Mouse (Mus musculus) hindbrain, postnatal 0 days (tissue): ENCODE results near the gene Ticam1. TPM values are rescaled to one million over a fixed set of nuclear protein-coding genes. Genes with fewer than 3 reads are reported as not detected.

Experiments used
- ATAC-seq: fragments of 200-750 bp; cut with Nextera tagmentation; 2 replicates; pipeline ENCODE4 v1.8.0; 2017; ENCODE audit warnings: mild to moderate bottlenecking, moderate TSS enrichment, moderate library complexity
- DNase-seq: peaks from one replicate; pipeline ENCODE4 v3.0.0-alpha.2; 2015; ENCODE audit warnings: low spot score
- H3K27ac ChIP-seq: fragments of 300-500 bp; sonication (generic); 2 replicates; pipeline ENCODE4 v1.5.1; 2014; ENCODE audit warnings: mild to moderate bottlenecking
- H3K27me3 ChIP-seq: fragments of 300-500 bp; sonication (generic); 2 replicates; pipeline ENCODE4 v1.6.1; 2014; ENCODE audit warnings: low read length, mixed read lengths; ENCODE audit not compliant: insufficient read depth
- H3K36me3 ChIP-seq: fragments of 300-500 bp; sonication (generic); 2 replicates; pipeline ENCODE4 v1.6.1; 2014; ENCODE audit warnings: low read length, mixed read lengths; ENCODE audit not compliant: insufficient read depth
- H3K4me1 ChIP-seq: fragments of 300-500 bp; sonication (generic); 2 replicates; pipeline ENCODE4 v1.6.1; 2014; ENCODE audit warnings: antibody characterized with exemption, low read length, mixed read lengths; ENCODE audit not compliant: insufficient read depth
- H3K4me2 ChIP-seq: fragments of 300-500 bp; sonication (generic); 2 replicates; pipeline ENCODE4 v1.6.1; 2014; ENCODE audit warnings: low read depth, mild to moderate bottlenecking, low read length, moderate library complexity, mixed read lengths
- H3K4me3 ChIP-seq: fragments of 300-500 bp; sonication (generic); 2 replicates; pipeline ENCODE4 v1.5.1; 2014; ENCODE audit warnings: low read length
- H3K9ac ChIP-seq: fragments of 300-500 bp; sonication (generic); replicated peaks from 2 replicates; pipeline ENCODE4 v1.6.1; 2014; ENCODE audit warnings: mild to moderate bottlenecking, low read length, moderate library complexity, mixed read lengths
- H3K9me3 ChIP-seq: fragments of 300-500 bp; sonication (generic); 2 replicates; pipeline ENCODE4 v1.6.1; 2016; ENCODE audit warnings: low read length, mixed read lengths
- CTCF ChIP-seq: IDR thresholded peaks from 2 replicates; pipeline ENCODE4 v1.5.1; 2016; ENCODE audit warnings: antibody characterized with exemption, control low read depth, low read depth
- WGBS: fragments of 180-500 bp; shearing (Covaris S2); extraction: QIAGEN DNeasy Blood & Tissue Kit; methylation state at CpG from one replicate; pipeline ENCODE4 v1.1.7; 2014; 5-methylcytosine and 5-hydroxymethylcytosine counted together
- polyA plus RNA-seq: library from polyadenylated mRNA; unstranded; fragments of >200 nt; fragmentation: Nextera tagmentation; extraction: Ambion mirVana; gene quantifications from 2 replicates; pipeline ENCODE4 v1.2.1, GENCODE M21; 2015
- total RNA-seq: library from RNA; depleted of rRNA; stranded (reverse); fragments of >200 nt; gene quantifications from 2 replicates; pipeline ENCODE4 v1.2.3, GENCODE M21; 2014

The Ticam1 gene
- total and polyA plus RNA-seq, 2 experiments from 2014 or later = 1.2 to 3.4 TPM

GRCm38 (mm10) chr17:56298238-56298637, 21.7 kb upstream of the Ticam1 start:
- ATAC-seq = no peak
- 100% methylated on average over 1 of the region's 1 CpGs for whole genome bisulfite sequencing
- TF ChIP-seq CTCF = no peak
- Histone ChIP-seq H3K36me3 (no peaks in the 10 kb centered on the region), H3K4me3 (no peak overlapping the region), H3K4me2 (no peak overlapping the region), H3K9ac (no peak overlapping the region), H3K4me1 (no peaks in the 10 kb centered on the region; the same call in 1 of the 2 replicates), H3K9me3 (no peaks in the 10 kb centered on the region), H3K27ac (no peak overlapping the region), H3K27me3 (no peaks in the 10 kb centered on the region)
- no peak for DNase-seq

- Histone ChIP-seq H3K36me3 (no peaks in the 10 kb centered on the region), H3K4me2 (no peak overlapping the region), H3K9me3 (no peaks in the 10 kb centered on the region), H3K4me1 (no peaks in the 10 kb centered on the region), H3K9ac (no peak overlapping the region), H3K27me3 (no peaks in the 10 kb centered on the region), H3K27ac (no peak overlapping the region), H3K4me3 (no peak overlapping the region)
- no peak for TF ChIP-seq CTCF
- WGBS = 65% methylated on average over 1 of the region's 1 CpGs
- ATAC-seq = no peak
- no peak for DNase-seq
These were observed 19.6 kb upstream of the Ticam1 start for GRCm38 (mm10) chr17:56296201-56296600.

GRCm38 (mm10) chr17:56294241-56294640, 17.7 kb upstream of the Ticam1 start:
- no peak for TF ChIP-seq CTCF
- H3K9ac ChIP-seq = no peak overlapping the region
- H3K27ac ChIP-seq = peak overlapping the region; percentile 3; the same call in 1 of the 2 replicates
- H3K4me2 ChIP-seq = no peak overlapping the region
- H3K36me3 ChIP-seq = no peaks in the 10 kb centered on the region
- 67% methylated on average over 19 of the region's 19 CpGs for WGBS
- peak; percentile 78 for DNase-seq
- no peaks in the 10 kb centered on the region for H3K27me3 ChIP-seq
- no peaks in the 10 kb centered on the region for H3K9me3 ChIP-seq
- H3K4me1 ChIP-seq = 0 out of 2 replicates have a peak, but pooled peaks cover 3% of the 10 kb centered on the region
- ATAC-seq = 0 out of 2 replicates have a peak, but pooled peaks have one; percentile 27
- H3K4me3 ChIP-seq = no peak overlapping the region

- Histone ChIP-seq H3K4me2 (no peak overlapping the region), H3K27ac (no peak overlapping the region; the same call in 1 of the 2 replicates), H3K4me3 (no peak overlapping the region), H3K9ac (no peak overlapping the region), H3K36me3 (no peaks in the 10 kb centered on the region), H3K27me3 (no peaks in the 10 kb centered on the region), H3K4me1 (0 out of 2 replicates have a peak, but pooled peaks cover 4% of the 10 kb centered on the region), H3K9me3 (no peaks in the 10 kb centered on the region)
- WGBS = 89% methylated on average over 1 of the region's 1 CpGs
- no peak for TF ChIP-seq CTCF
- ATAC-seq = no peak
- DNase-seq = no peak
These were observed 16.7 kb upstream of the Ticam1 start for GRCm38 (mm10) chr17:56293291-56293690.

GRCm38 (mm10) chr17:56292531-56293222, 16.1 kb upstream of the Ticam1 start, which contains the start of gene Plin3:
Plin3 (minus strand) TSS chr17:56292873.
- Histone ChIP-seq H3K4me3 (no peak within 1 kb of the TSS), H3K9ac (no peak within 1 kb of the TSS), H3K9me3 (no peaks in the 10 kb centered on the region), H3K27ac (peak within 1 kb of the TSS; percentile 72; the same call in 1 of the 2 replicates), H3K4me1 (0 out of 2 replicates have a peak, but pooled peaks cover 4% of the 10 kb centered on the region), H3K36me3 (no peaks in the 10 kb centered on the region), H3K4me2 (no peak within 1 kb of the TSS), H3K27me3 (no peaks in the 10 kb centered on the region)
- WGBS = 81% methylated on average over 4 of the region's 4 CpGs
- no peak for DNase-seq
- no peak for ATAC-seq
- TF ChIP-seq CTCF = no peak

GRCm38 (mm10) chr17:56291826-56292475, 15.4 kb upstream of the Ticam1 start:
- peak overlapping the region; percentile 72; the same call in 1 of the 2 replicates for H3K27ac ChIP-seq
- 58% methylated on average over 7 of the region's 7 CpGs for WGBS
- no peak overlapping the region for H3K9ac ChIP-seq

More at GRCm38 (mm10) chr17:56291826-56292475, 15.4 kb upstream of the Ticam1 start:
- Histone ChIP-seq H3K27me3 (no peaks in the 10 kb centered on the region), H3K9me3 (no peaks in the 10 kb centered on the region), H3K4me1 (0 out of 2 replicates have a peak, but pooled peaks cover 4% of the 10 kb centered on the region), H3K4me3 (no peak overlapping the region), H3K4me2 (no peak overlapping the region), H3K36me3 (no peaks in the 10 kb centered on the region)
- no peak for DNase-seq
- no peak for ATAC-seq
- no peak for TF ChIP-seq CTCF
